Mouse (Mus musculus) liver, embryonic 16.5 days (tissue): ENCODE measurements around the gene Ptprn. TPM values are rescaled to one million over a fixed set of nuclear protein-coding genes. Genes with fewer than 3 reads are reported as not detected.

Source experiments
- ATAC-seq: fragments of 200-750 bp; cut with Nextera tagmentation; 2 replicates; pipeline ENCODE4 v1.8.0; 2017; ENCODE audit warnings: low read depth, mild to moderate bottlenecking, moderate number of reproducible peaks, moderate library complexity
- H3K27ac ChIP-seq: fragments of 300-500 bp; sonication (generic); 2 replicates; pipeline ENCODE4 v1.5.1; 2014; ENCODE audit warnings: mild to moderate bottlenecking, low read length
- H3K27me3 ChIP-seq: fragments of 300-500 bp; sonication (generic); 2 replicates; pipeline ENCODE4 v1.6.1; 2014; ENCODE audit warnings: low read depth, low read length, mixed read lengths; ENCODE audit not compliant: control insufficient read depth, insufficient read depth
- H3K36me3 ChIP-seq: fragments of 300-500 bp; sonication (generic); 2 replicates; pipeline ENCODE4 v1.6.1; 2014; ENCODE audit warnings: mild to moderate bottlenecking; ENCODE audit not compliant: control insufficient read depth, insufficient read depth
- H3K4me1 ChIP-seq: fragments of 300-500 bp; sonication (generic); 2 replicates; pipeline ENCODE4 v1.6.1; 2014; ENCODE audit warnings: low read depth, low read length, mixed read lengths; ENCODE audit not compliant: control insufficient read depth
- H3K4me2 ChIP-seq: fragments of 300-500 bp; sonication (generic); 2 replicates; pipeline ENCODE4 v1.6.1; 2014; ENCODE audit warnings: low read depth, low read length, mixed read lengths
- H3K4me3 ChIP-seq: fragments of 300-500 bp; sonication (generic); 2 replicates; pipeline ENCODE4 v1.5.1; 2014; ENCODE audit warnings: low read depth, mild to moderate bottlenecking, low read length
- H3K9ac ChIP-seq: fragments of 300-500 bp; sonication (generic); 2 replicates; pipeline ENCODE4 v1.6.1; 2014; ENCODE audit warnings: low read depth, low read length
- H3K9me3 ChIP-seq: fragments of 300-500 bp; sonication (generic); replicated peaks from 2 replicates; pipeline ENCODE4 v1.6.1; 2016; ENCODE audit warnings: low read length; ENCODE audit not compliant: control insufficient read depth
- WGBS: fragments of 180-500 bp; shearing (Covaris S2); extraction: QIAGEN DNeasy Blood & Tissue Kit; methylation state at CpG from one replicate; pipeline ENCODE4 v1.1.7; 2014; ENCODE audit not compliant: insufficient replicate concordance; 5-methylcytosine and 5-hydroxymethylcytosine counted together
- polyA plus RNA-seq: library from polyadenylated mRNA; unstranded; fragments of >200 nt; fragmentation: Nextera tagmentation; extraction: Ambion mirVana; gene quantifications from 2 replicates; pipeline ENCODE4 v1.2.1, GENCODE M21; 2015

Gene Ptprn
- 0.04 and 0.11 TPM in 2 replicates for polyA plus RNA-seq

GRCm38 (mm10) chr1:75264091-75264880 is at the start of gene Ptprn:
Gene Ptprn (minus strand): TSS chr1:75264502.
- WGBS, result 10% methylated on average over 31 of the region's 32 CpGs
- Histone ChIP-seq H3K4me1 (no peaks in the 10 kb centered on the region), H3K4me3 (no peak within 1 kb of the TSS), H3K9me3 (no peaks in the 10 kb centered on the region), H3K27ac (no peak within 1 kb of the TSS), H3K4me2 (no peak within 1 kb of the TSS), H3K9ac (no peak within 1 kb of the TSS), H3K27me3 (peaks cover 28% of the 10 kb centered on the region), H3K36me3 (no peaks in the 10 kb centered on the region)
- ATAC-seq, result no peak

- H3K4me1 ChIP-seq, result peaks cover 10% of the 10 kb centered on the region
- no peaks in the 10 kb centered on the region for H3K9me3 ChIP-seq
- ATAC-seq, result no peak
- no peaks in the 10 kb centered on the region for H3K27me3 ChIP-seq
- H3K4me3 ChIP-seq, result no peak overlapping the region
- H3K36me3 ChIP-seq, result peaks cover 14% of the 10 kb centered on the region
- H3K9ac ChIP-seq, result no peak overlapping the region
- H3K27ac ChIP-seq, result no peak overlapping the region
- WGBS, result 78% methylated on average over 6 of the region's 6 CpGs
- no peak overlapping the region for H3K4me2 ChIP-seq
Observed at GRCm38 (mm10) chr1:75311694-75312093, 47.4 kb upstream of the Ptprn start.

- no peak overlapping the region for H3K9ac ChIP-seq
Observed at GRCm38 (mm10) chr1:75304662-75305061, 40.4 kb upstream of the Ptprn start.

GRCm38 (mm10) chr1:75294294-75294693 is 30.0 kb upstream of the Ptprn start:
- Histone ChIP-seq H3K27ac (no peak overlapping the region), H3K4me3 (no peak overlapping the region), H3K9me3 (no peaks in the 10 kb centered on the region), H3K36me3 (no peaks in the 10 kb centered on the region), H3K27me3 (no peaks in the 10 kb centered on the region), H3K9ac (no peak overlapping the region), H3K4me2 (no peak overlapping the region), H3K4me1 (no peaks in the 10 kb centered on the region)
- WGBS, result 47% methylated on average over 5 of the region's 5 CpGs
- no peak for ATAC-seq

More at GRCm38 (mm10) chr1:75304662-75305061, 40.4 kb upstream of the Ptprn start:
- WGBS, result 57% methylated on average over 2 of the region's 2 CpGs
- Histone ChIP-seq H3K9me3 (no peaks in the 10 kb centered on the region), H3K27ac (no peak overlapping the region), H3K4me2 (no peak overlapping the region), H3K36me3 (0 out of 2 replicates have a peak, but pooled peaks cover 2% of the 10 kb centered on the region), H3K4me1 (no peaks in the 10 kb centered on the region), H3K4me3 (no peak overlapping the region), H3K27me3 (no peaks in the 10 kb centered on the region)
- no peak for ATAC-seq

GRCm38 (mm10) chr1:75293331-75293701 is 29.0 kb upstream of the Ptprn start:
- H3K36me3 ChIP-seq, result no peaks in the 10 kb centered on the region
- no peaks in the 10 kb centered on the region for H3K9me3 ChIP-seq
- H3K4me2 ChIP-seq, result no peak overlapping the region
- H3K4me1 ChIP-seq, result no peaks in the 10 kb centered on the region
- WGBS, result 70% methylated on average over 5 of the region's 5 CpGs
- H3K27ac ChIP-seq, result no peak overlapping the region
- no peak overlapping the region for H3K4me3 ChIP-seq
- ATAC-seq, result no peak
- H3K9ac ChIP-seq, result no peak overlapping the region
- no peaks in the 10 kb centered on the region for H3K27me3 ChIP-seq

GRCm38 (mm10) chr1:75292476-75293330 is 28.4 kb upstream of the Ptprn start:
- Histone ChIP-seq H3K27me3 (no peaks in the 10 kb centered on the region), H3K4me3 (no peak overlapping the region), H3K27ac (no peak overlapping the region), H3K4me2 (no peak overlapping the region), H3K4me1 (no peaks in the 10 kb centered on the region), H3K9ac (no peak overlapping the region), H3K36me3 (no peaks in the 10 kb centered on the region), H3K9me3 (no peaks in the 10 kb centered on the region)
- WGBS, result 33% methylated on average over 12 of the region's 12 CpGs
- no peak for ATAC-seq

- Histone ChIP-seq H3K4me3 (no peak overlapping the region), H3K4me2 (no peak overlapping the region)
- WGBS, result 67% methylated on average over 8 of the region's 8 CpGs
Observed at GRCm38 (mm10) chr1:75291321-75291720, 27.0 kb upstream of the Ptprn start.

GRCm38 (mm10) chr1:75290582-75290981 is 26.3 kb upstream of the Ptprn start:
- Histone ChIP-seq H3K27ac (no peak overlapping the region), H3K4me3 (no peak overlapping the region), H3K9me3 (no peaks in the 10 kb centered on the region), H3K4me2 (no peak overlapping the region), H3K27me3 (no peaks in the 10 kb centered on the region), H3K36me3 (no peaks in the 10 kb centered on the region), H3K9ac (no peak overlapping the region), H3K4me1 (no peaks in the 10 kb centered on the region)
- ATAC-seq, result no peak

More at GRCm38 (mm10) chr1:75291321-75291720, 27.0 kb upstream of the Ptprn start:
- Histone ChIP-seq H3K36me3 (no peaks in the 10 kb centered on the region), H3K27ac (no peak overlapping the region), H3K27me3 (no peaks in the 10 kb centered on the region), H3K4me1 (no peaks in the 10 kb centered on the region), H3K9me3 (no peaks in the 10 kb centered on the region), H3K9ac (no peak overlapping the region)
- ATAC-seq, result no peak
